Mouse (Mus musculus): Measurements from ENCODE around the gene Smoc1. TPM values are rescaled to one million over a fixed set of nuclear protein-coding genes. Genes with fewer than 3 reads are reported as not detected.

Gene Smoc1
- polyA plus RNA-seq, 1 experiment from 2014 or later, result 1.5 TPM

DNA sequence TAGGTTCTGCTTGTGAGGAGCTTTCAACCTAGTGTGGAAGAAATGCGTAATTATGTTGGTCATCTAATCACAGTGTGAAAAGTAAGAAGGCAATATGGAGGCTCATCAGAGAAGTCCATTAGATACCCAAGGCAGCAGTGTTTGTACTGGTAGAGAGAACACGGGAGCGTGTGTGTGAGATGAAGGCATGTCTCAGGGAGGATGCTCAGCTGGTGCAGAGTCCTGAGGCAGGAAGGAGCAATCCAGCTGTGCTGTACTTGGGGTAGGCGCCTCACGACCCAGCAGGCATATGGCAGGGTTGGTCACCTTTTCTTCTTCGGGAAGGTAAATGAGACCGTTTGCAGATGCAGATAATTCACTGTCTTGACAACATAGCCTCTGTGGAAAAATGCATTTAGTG is 70.7 kb downstream of the Smoc1 start:
- H3K9ac ChIP-seq (ENCODE audit: low read depth, low read length), result no peak overlapping the region
- ATAC-seq (replicated peaks; ENCODE audit: insufficient number of reproducible peaks, low FRiP score, low TSS enrichment), result no peak
- no peak overlapping the region for H3K4me2 ChIP-seq
- H3K9me3 ChIP-seq (replicated peaks; ENCODE audit: control insufficient read depth, low read length), result no peaks in the 10 kb centered on the region
- no peak overlapping the region for H3K27ac ChIP-seq (ENCODE audit: low read depth, low read length)
- H3K36me3 ChIP-seq (ENCODE audit: control insufficient read depth, insufficient read depth, low read length), result no peaks in the 10 kb centered on the region
- no peak overlapping the region for H3K4me3 ChIP-seq (ENCODE audit: low read depth, low read length)
- H3K4me1 ChIP-seq (ENCODE audit: control insufficient read depth, insufficient read depth, low read length), result peaks cover 3% of the 10 kb centered on the region; the same call in 1 of the 2 replicates
- H3K27me3 ChIP-seq (ENCODE audit: control insufficient read depth, insufficient read depth, low read length), result no peaks in the 10 kb centered on the region
- 75% methylated on average over 7 of the region's 7 CpGs for WGBS (ENCODE audit: insufficient replicate concordance)

DNA sequence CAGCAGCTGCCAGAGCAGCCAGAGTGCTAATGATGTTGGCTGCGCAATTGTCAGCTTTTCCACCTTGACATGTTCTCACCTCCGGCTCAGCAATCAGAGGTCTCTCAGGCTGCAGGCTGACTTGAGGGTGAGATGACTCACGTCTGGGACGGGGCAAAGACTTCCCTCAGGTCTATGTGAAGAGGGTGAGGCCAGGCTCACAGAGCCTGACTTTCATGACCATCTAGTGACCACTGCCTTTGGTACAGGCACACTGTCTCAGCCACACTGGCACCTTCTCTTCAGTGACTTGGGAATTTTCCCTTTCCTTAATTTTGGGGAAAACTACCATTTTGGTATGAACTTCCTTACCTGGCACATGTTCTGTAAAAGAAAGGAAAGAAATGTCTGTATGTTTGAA is 71.1 kb downstream of the Smoc1 start:
- H3K9ac ChIP-seq (ENCODE audit: low read depth, low read length), result no peak overlapping the region
- 46% methylated on average over 4 of the region's 4 CpGs for WGBS (ENCODE audit: insufficient replicate concordance)
- H3K4me2 ChIP-seq, result no peak overlapping the region
- H3K4me1 ChIP-seq (ENCODE audit: control insufficient read depth, insufficient read depth, low read length), result peaks cover 3% of the 10 kb centered on the region; the same call in 1 of the 2 replicates
- H3K4me3 ChIP-seq (ENCODE audit: low read depth, low read length), result no peak overlapping the region
- no peak overlapping the region for H3K27ac ChIP-seq (ENCODE audit: low read depth, low read length)
- H3K9me3 ChIP-seq (replicated peaks; ENCODE audit: control insufficient read depth, low read length), result no peaks in the 10 kb centered on the region
- H3K27me3 ChIP-seq (ENCODE audit: control insufficient read depth, insufficient read depth, low read length), result no peaks in the 10 kb centered on the region
- no peak for ATAC-seq (replicated peaks; ENCODE audit: insufficient number of reproducible peaks, low FRiP score, low TSS enrichment)
- no peaks in the 10 kb centered on the region for H3K36me3 ChIP-seq (ENCODE audit: control insufficient read depth, insufficient read depth, low read length)

DNA sequence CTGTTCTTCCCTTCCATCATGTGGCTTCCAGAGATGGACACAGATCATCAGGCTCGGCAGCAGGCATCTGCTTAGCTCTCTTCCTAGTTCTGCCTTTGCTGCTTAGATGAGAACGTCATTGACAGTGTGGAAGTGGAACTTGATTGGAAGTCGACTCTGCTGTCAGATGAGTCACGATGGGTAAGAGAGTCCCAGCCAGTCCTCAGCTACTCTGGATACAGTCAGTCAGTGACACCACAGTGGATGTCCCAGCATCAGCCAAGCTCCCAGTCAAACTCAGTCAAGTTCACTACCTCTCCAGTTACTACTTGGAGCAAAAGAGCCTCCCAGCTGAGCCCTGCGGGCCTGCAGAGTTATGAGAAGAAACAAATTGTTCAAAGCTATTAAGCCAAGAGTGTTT is 72.6 kb downstream of the Smoc1 start:
- H3K4me3 ChIP-seq (ENCODE audit: low read depth, low read length), result no peak overlapping the region
- no peak for ATAC-seq (replicated peaks; ENCODE audit: insufficient number of reproducible peaks, low FRiP score, low TSS enrichment)
- no peaks in the 10 kb centered on the region for H3K27me3 ChIP-seq (ENCODE audit: control insufficient read depth, insufficient read depth, low read length)
- no peaks in the 10 kb centered on the region for H3K9me3 ChIP-seq (replicated peaks; ENCODE audit: control insufficient read depth, low read length)
- peaks cover 3% of the 10 kb centered on the region; the same call in 1 of the 2 replicates for H3K4me1 ChIP-seq (ENCODE audit: control insufficient read depth, insufficient read depth, low read length)
- 58% methylated on average over 5 of the region's 5 CpGs for WGBS (ENCODE audit: insufficient replicate concordance)
- H3K9ac ChIP-seq (ENCODE audit: low read depth, low read length), result no peak overlapping the region
- no peak overlapping the region for H3K4me2 ChIP-seq
- H3K27ac ChIP-seq (ENCODE audit: low read depth, low read length), result no peak overlapping the region
- no peaks in the 10 kb centered on the region for H3K36me3 ChIP-seq (ENCODE audit: control insufficient read depth, insufficient read depth, low read length)

DNA sequence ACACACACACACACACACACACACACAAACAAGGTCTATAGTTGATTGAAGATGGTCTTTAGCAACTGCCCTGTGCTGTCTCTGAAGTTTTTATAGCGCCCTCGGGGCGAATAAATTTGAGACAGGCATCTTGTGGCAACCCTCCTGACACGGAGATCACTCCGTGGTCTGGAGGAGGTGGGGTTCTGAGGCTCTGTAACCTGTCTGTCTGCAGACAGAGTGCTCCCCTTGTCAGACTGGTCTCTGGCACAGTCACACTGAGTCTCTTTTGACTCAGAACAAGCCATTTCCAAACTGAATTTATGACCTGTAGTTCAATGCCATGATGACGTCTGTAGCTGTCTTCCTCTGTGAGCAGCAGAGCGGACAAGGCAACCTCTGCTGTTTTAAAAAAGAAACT is 75.1 kb downstream of the Smoc1 start:
- WGBS (ENCODE audit: insufficient replicate concordance), result 75% methylated on average over 7 of the region's 7 CpGs
- ATAC-seq (replicated peaks; ENCODE audit: insufficient number of reproducible peaks, low FRiP score, low TSS enrichment), result no peak
- no peak overlapping the region for H3K4me2 ChIP-seq

DNA sequence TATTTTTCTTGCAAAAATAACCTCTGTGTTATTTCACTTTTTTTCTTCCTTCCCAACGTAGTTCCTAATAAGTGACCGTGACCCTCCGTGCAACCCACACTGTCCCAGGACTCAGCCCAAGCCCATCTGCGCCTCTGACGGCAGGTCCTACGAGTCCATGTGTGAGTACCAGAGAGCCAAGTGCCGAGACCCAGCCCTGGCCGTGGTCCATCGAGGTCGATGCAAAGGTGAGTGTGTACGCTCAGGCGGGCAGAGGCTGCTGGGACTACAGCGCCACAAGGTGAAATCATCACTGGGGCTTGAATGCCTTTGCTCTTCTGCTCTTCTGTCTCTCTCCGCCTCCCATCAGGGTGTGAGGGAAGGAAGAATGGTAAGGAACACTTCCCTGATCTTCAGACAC is 77.9 kb downstream of the Smoc1 start:
- Histone ChIP-seq H3K4me2 (no peak overlapping the region), H3K4me1 (ENCODE audit: control insufficient read depth, insufficient read depth, low read length) (peaks cover 7% of the 10 kb centered on the region; the same call in 1 of the 2 replicates), H3K27me3 (ENCODE audit: control insufficient read depth, insufficient read depth, low read length) (no peaks in the 10 kb centered on the region), H3K4me3 (ENCODE audit: low read depth, low read length) (no peak overlapping the region), H3K9ac (ENCODE audit: low read depth, low read length) (no peak overlapping the region), H3K27ac (ENCODE audit: low read depth, low read length) (no peak overlapping the region), H3K36me3 (ENCODE audit: control insufficient read depth, insufficient read depth, low read length) (no peaks in the 10 kb centered on the region), H3K9me3 (replicated peaks; ENCODE audit: control insufficient read depth, low read length) (no peaks in the 10 kb centered on the region)
- WGBS (ENCODE audit: insufficient replicate concordance), result 84% methylated on average over 14 of the region's 14 CpGs
- no peak for ATAC-seq (replicated peaks; ENCODE audit: insufficient number of reproducible peaks, low FRiP score, low TSS enrichment)

More for the DNA sequence above, 75.1 kb downstream of the Smoc1 start:
- H3K27me3 ChIP-seq (ENCODE audit: control insufficient read depth, insufficient read depth, low read length), result no peaks in the 10 kb centered on the region
- H3K9me3 ChIP-seq (replicated peaks; ENCODE audit: control insufficient read depth, low read length), result no peaks in the 10 kb centered on the region
- no peaks in the 10 kb centered on the region for H3K4me1 ChIP-seq (ENCODE audit: control insufficient read depth, insufficient read depth, low read length)
- H3K36me3 ChIP-seq (ENCODE audit: control insufficient read depth, insufficient read depth, low read length), result no peaks in the 10 kb centered on the region
- no peak overlapping the region for H3K27ac ChIP-seq (ENCODE audit: low read depth, low read length)
- H3K9ac ChIP-seq (ENCODE audit: low read depth, low read length), result no peak overlapping the region
- H3K4me3 ChIP-seq (ENCODE audit: low read depth, low read length), result no peak overlapping the region

DNA sequence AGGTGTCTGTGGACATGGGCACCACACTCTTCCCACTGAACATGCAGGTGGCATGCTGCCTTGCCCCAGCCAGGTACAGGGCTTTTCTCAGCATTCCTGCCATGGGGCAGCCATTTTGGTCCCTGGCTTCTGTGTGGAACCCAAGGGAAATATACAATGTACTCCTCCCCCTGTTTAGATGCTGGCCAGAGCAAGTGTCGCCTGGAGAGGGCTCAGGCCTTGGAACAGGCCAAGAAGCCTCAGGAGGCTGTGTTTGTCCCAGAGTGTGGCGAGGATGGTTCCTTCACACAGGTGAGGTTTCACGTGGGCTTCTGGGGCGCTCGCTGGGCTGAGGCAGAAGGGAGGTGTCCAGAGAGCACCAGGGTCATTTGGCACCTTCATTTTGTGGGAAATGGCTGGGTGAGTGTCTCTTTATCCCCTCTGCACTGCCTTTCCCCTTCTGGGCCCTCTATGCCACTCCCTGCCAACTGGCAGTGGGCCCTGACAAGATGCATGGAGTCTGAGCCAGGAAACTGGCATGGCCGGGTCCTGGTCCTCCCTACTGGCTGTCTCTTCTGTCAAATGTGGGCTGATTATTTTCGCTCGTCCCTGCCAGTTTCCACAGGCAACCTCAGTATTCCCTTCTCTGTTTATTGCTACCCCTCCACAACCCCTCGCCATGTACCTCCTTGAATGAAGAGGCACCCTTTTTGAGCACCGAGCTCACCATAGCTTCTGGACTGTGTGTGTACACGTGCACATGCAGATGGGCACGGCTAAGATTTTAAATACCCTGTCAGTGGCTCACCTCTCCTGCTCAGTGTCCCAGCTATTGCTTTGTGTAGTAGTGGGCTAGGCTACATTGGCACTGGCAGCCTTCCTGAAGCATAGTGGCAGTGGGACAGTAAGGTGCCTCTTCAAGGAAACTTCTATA is 79.4 kb downstream of the Smoc1 start:
- Histone ChIP-seq H3K4me3 (ENCODE audit: low read depth, low read length) (no peak overlapping the region), H3K4me2 (no peak overlapping the region), H3K27ac (ENCODE audit: low read depth, low read length) (no peak overlapping the region), H3K27me3 (ENCODE audit: control insufficient read depth, insufficient read depth, low read length) (no peaks in the 10 kb centered on the region), H3K9ac (ENCODE audit: low read depth, low read length) (no peak overlapping the region), H3K4me1 (ENCODE audit: control insufficient read depth, insufficient read depth, low read length) (peaks cover 7% of the 10 kb centered on the region; the same call in 1 of the 2 replicates), H3K36me3 (ENCODE audit: control insufficient read depth, insufficient read depth, low read length) (no peaks in the 10 kb centered on the region), H3K9me3 (replicated peaks; ENCODE audit: control insufficient read depth, low read length) (no peaks in the 10 kb centered on the region)
- ATAC-seq (replicated peaks; ENCODE audit: insufficient number of reproducible peaks, low FRiP score, low TSS enrichment), result no peak
- 90% methylated on average over 12 of the region's 12 CpGs for WGBS (ENCODE audit: insufficient replicate concordance)

DNA sequence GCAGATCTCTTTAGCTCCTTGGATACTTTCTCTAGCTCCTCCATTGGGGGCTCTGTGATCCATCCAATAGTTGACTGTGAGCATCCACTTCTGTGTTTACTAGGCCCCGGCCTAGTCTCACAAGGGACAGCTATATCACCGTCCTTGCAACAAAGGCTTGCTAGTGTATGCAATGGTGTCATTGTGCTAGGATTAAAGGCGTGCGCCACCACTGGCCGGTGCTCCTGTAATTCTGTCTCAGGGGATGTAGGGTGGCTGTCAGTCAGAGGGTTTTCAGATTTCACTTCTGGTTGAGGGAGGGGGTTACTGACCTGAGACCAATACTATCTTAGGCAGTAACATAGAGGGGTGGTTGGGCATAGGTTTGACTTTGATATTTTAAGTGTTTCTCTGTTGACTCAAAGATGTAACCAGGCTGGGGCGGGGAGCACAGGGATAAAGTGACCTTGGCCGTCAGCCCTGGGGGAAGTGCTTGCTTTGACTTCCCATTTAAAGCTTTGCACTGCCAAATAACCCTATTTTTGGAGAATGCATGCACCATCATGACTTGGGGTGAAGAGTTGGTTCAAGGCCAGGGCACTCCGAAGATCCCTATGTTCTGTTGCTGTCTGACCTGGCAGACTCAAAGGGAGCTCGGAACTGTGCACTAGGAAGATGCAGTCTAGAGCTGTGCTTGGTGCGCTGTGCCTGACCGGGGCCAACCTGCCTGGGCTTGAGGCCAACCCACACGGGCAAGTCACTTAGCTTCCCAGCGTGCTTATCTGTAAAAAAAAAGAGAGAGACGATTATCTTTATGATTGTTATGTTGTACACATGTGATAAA is 80.9 kb downstream of the Smoc1 start:
- no peak for ATAC-seq (replicated peaks; ENCODE audit: insufficient number of reproducible peaks, low FRiP score, low TSS enrichment)

DNA sequence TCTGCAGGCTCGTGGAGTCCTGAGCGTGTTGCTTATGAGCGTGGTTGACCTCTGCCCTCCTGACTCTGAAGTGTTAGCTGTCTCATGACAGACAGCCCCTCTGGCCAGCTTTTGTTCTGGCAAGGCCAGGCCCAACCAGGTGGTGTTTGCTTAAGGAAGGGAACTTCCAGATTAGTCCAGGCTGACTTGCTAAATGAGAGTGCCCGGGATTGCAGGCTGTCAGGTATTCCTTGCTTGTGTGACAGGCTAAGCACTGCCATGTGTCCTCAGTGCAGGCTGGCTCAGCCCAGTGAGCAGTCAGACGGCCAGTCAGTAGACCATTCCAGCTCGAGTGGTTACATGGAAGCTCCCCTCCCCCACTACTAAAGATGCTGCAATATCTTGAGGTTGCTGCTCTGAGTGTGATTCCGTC is 82.0 kb downstream of the Smoc1 start:
- Histone ChIP-seq H3K27ac (ENCODE audit: low read depth, low read length) (no peak overlapping the region), H3K4me3 (ENCODE audit: low read depth, low read length) (no peak overlapping the region)

More for the DNA sequence above, 80.9 kb downstream of the Smoc1 start:
- H3K4me1 ChIP-seq (ENCODE audit: control insufficient read depth, insufficient read depth, low read length), result peaks cover 7% of the 10 kb centered on the region; the same call in 1 of the 2 replicates
- no peak overlapping the region for H3K27ac ChIP-seq (ENCODE audit: low read depth, low read length)
- no peaks in the 10 kb centered on the region for H3K27me3 ChIP-seq (ENCODE audit: control insufficient read depth, insufficient read depth, low read length)
- no peak overlapping the region for H3K9ac ChIP-seq (ENCODE audit: low read depth, low read length)
- no peak overlapping the region for H3K4me2 ChIP-seq
- H3K9me3 ChIP-seq (replicated peaks; ENCODE audit: control insufficient read depth, low read length), result no peaks in the 10 kb centered on the region
- H3K4me3 ChIP-seq (ENCODE audit: low read depth, low read length), result no peak overlapping the region
- WGBS (ENCODE audit: insufficient replicate concordance), result 81% methylated on average over 14 of the region's 14 CpGs
- no peaks in the 10 kb centered on the region for H3K36me3 ChIP-seq (ENCODE audit: control insufficient read depth, insufficient read depth, low read length)

More for the DNA sequence above, 82.0 kb downstream of the Smoc1 start:
- Histone ChIP-seq H3K4me1 (ENCODE audit: control insufficient read depth, insufficient read depth, low read length) (peaks cover 7% of the 10 kb centered on the region; the same call in 1 of the 2 replicates), H3K4me2 (no peak overlapping the region), H3K27me3 (ENCODE audit: control insufficient read depth, insufficient read depth, low read length) (no peaks in the 10 kb centered on the region), H3K9me3 (replicated peaks; ENCODE audit: control insufficient read depth, low read length) (no peaks in the 10 kb centered on the region), H3K36me3 (ENCODE audit: control insufficient read depth, insufficient read depth, low read length) (no peaks in the 10 kb centered on the region), H3K9ac (ENCODE audit: low read depth, low read length) (no peak overlapping the region)
- 24% methylated on average over 7 of the region's 7 CpGs for WGBS (ENCODE audit: insufficient replicate concordance)
- ATAC-seq (replicated peaks; ENCODE audit: insufficient number of reproducible peaks, low FRiP score, low TSS enrichment), result 0 out of 2 replicates have a peak, but pooled peaks have one; percentile 46
